Mouse (Mus musculus): Measurements from ENCODE around the gene Bcat1.

Bcat1 gene

GRCm38 (mm10) chr6:145011141-145011540 is 64.8 kb downstream of the Bcat1 start:
- DNase-seq (ENCODE audit: low read depth, low spot score) = no peak

- DNase-seq (ENCODE audit: low read depth, low spot score) = peak; percentile 80
These were observed 65.8 kb downstream of the Bcat1 start for GRCm38 (mm10) chr6:145009859-145010818.

- no peak for DNase-seq (ENCODE audit: low read depth, low spot score)
These were observed 72.5 kb downstream of the Bcat1 start for GRCm38 (mm10) chr6:145003459-145003858.

GRCm38 (mm10) chr6:145002094-145002936 is 73.7 kb downstream of the Bcat1 start:
- peak; percentile 77 for DNase-seq (ENCODE audit: low read depth, low spot score)

- DNase-seq (ENCODE audit: low read depth, low spot score) = peak; percentile 89
These were observed 74.5 kb downstream of the Bcat1 start for GRCm38 (mm10) chr6:145001493-145001892.

GRCm38 (mm10) chr6:144997229-144997628 is 78.8 kb downstream of the Bcat1 start:
- DNase-seq (ENCODE audit: low read depth, low spot score) = no peak

GRCm38 (mm10) chr6:144992111-144992510 is 83.9 kb downstream of the Bcat1 start:
- DNase-seq (ENCODE audit: low read depth, low spot score) = peak; percentile 61

GRCm38 (mm10) chr6:144989193-144989592 is 86.8 kb downstream of the Bcat1 start:
- DNase-seq (ENCODE audit: low read depth, low spot score) = peak; percentile 54

GRCm38 (mm10) chr6:144987676-144988075 is 88.3 kb downstream of the Bcat1 start:
- DNase-seq (ENCODE audit: low read depth, low spot score) = no peak

GRCm38 (mm10) chr6:144987216-144987615 is 88.8 kb downstream of the Bcat1 start:
- no peak for DNase-seq (ENCODE audit: low read depth, low spot score)

GRCm38 (mm10) chr6:144984221-144984620 is 91.8 kb downstream of the Bcat1 start:
- DNase-seq (ENCODE audit: low read depth, low spot score) = peak; percentile 75

- peak; percentile 87 for DNase-seq (ENCODE audit: low read depth, low spot score)
These were observed 93.9 kb downstream of the Bcat1 start for GRCm38 (mm10) chr6:144982093-144982492.

- no peak for DNase-seq (ENCODE audit: low read depth, low spot score)
These were observed 103.6 kb downstream of the Bcat1 start for GRCm38 (mm10) chr6:144972351-144972750.

- DNase-seq (ENCODE audit: low read depth, low spot score) = peak; percentile 63
These were observed 105.1 kb downstream of the Bcat1 start for GRCm38 (mm10) chr6:144970900-144971299.

- no peak for DNase-seq (ENCODE audit: low read depth, low spot score)
These were observed 108.4 kb downstream of the Bcat1 start for GRCm38 (mm10) chr6:144967536-144967935.

- DNase-seq (ENCODE audit: low read depth, low spot score) = no peak
These were observed 111.8 kb downstream of the Bcat1 start for GRCm38 (mm10) chr6:144964205-144964604.

GRCm38 (mm10) chr6:144963156-144963555 is 112.8 kb downstream of the Bcat1 start:
- DNase-seq (ENCODE audit: low read depth, low spot score) = peak; percentile 74

GRCm38 (mm10) chr6:144962013-144962354 is 114.0 kb downstream of the Bcat1 start:
- DNase-seq (ENCODE audit: low read depth, low spot score) = no peak

GRCm38 (mm10) chr6:144961253-144962012 is 114.6 kb downstream of the Bcat1 start:
- DNase-seq (ENCODE audit: low read depth, low spot score) = peak; percentile 47

GRCm38 (mm10) chr6:144955887-144956547 is 120.0 kb downstream of the Bcat1 start:
- no peak for DNase-seq (ENCODE audit: low read depth, low spot score)

GRCm38 (mm10) chr6:144952885-144953284 is 123.1 kb downstream of the Bcat1 start:
- DNase-seq (ENCODE audit: low read depth, low spot score) = no peak
